Mouse (Mus musculus) lung, embryonic 15.5 days (tissue): ENCODE results near the gene Msmo1. TPM values are rescaled to one million over a fixed set of nuclear protein-coding genes. Genes with fewer than 3 reads are reported as not detected.

ENCODE experiments used
- ATAC-seq: fragments of 200-750 bp; cut with Nextera tagmentation; 2 replicates; pipeline ENCODE4 v1.8.0; 2017; ENCODE audit warnings: moderate number of reproducible peaks, borderline replicate concordance; ENCODE audit not compliant: low FRiP score, low TSS enrichment; ENCODE audit errors: extremely low read depth
- H3K27ac ChIP-seq: fragments of 300-500 bp; sonication (generic); 2 replicates; pipeline ENCODE4 v1.5.1; 2015; ENCODE audit warnings: moderate library complexity, mild to moderate bottlenecking, inconsistent platforms
- H3K27me3 ChIP-seq: fragments of 300-500 bp; sonication (generic); 2 replicates; pipeline ENCODE4 v1.6.1; 2015; ENCODE audit warnings: inconsistent platforms
- H3K36me3 ChIP-seq: fragments of 300-500 bp; sonication (generic); 2 replicates; pipeline ENCODE4 v1.6.1; 2015; ENCODE audit warnings: inconsistent platforms
- H3K4me1 ChIP-seq: fragments of 300-500 bp; sonication (generic); 2 replicates; pipeline ENCODE4 v1.6.1; 2015; ENCODE audit warnings: inconsistent platforms
- H3K4me2 ChIP-seq: fragments of 300-500 bp; sonication (generic); 2 replicates; pipeline ENCODE4 v1.6.1; 2015; ENCODE audit warnings: inconsistent platforms, mild to moderate bottlenecking, moderate library complexity
- H3K4me3 ChIP-seq: fragments of 300-500 bp; sonication (generic); 2 replicates; pipeline ENCODE4 v1.5.1; 2015; ENCODE audit warnings: mild to moderate bottlenecking, inconsistent platforms
- H3K9ac ChIP-seq: fragments of 300-500 bp; sonication (generic); 2 replicates; pipeline ENCODE4 v1.6.1; 2015; ENCODE audit warnings: inconsistent platforms
- H3K9me3 ChIP-seq: fragments of 300-500 bp; sonication (generic); 2 replicates; pipeline ENCODE4 v1.6.1; 2016; ENCODE audit warnings: inconsistent platforms
- WGBS: fragments of 180-500 bp; shearing (Covaris S2); methylation state at CpG from one replicate; pipeline ENCODE4 v1.1.7; 2015; 5-methylcytosine and 5-hydroxymethylcytosine counted together
- polyA plus RNA-seq: library from polyadenylated mRNA; unstranded; fragments of >200 nt; fragmentation: Nextera tagmentation; extraction: Ambion mirVana; gene quantifications from 2 replicates; pipeline ENCODE4 v1.2.1, GENCODE M21; 2015

Msmo1 gene
- polyA plus RNA-seq, 1 experiment from 2014 or later = 58.2 TPM

GRCm38 (mm10) chr8:64671937-64672336 is 61.7 kb downstream of the Msmo1 start:
- no peaks in the 10 kb centered on the region for H3K9me3 ChIP-seq
- WGBS = 14% methylated on average over 1 of the region's 1 CpGs
- H3K4me2 ChIP-seq = no peak overlapping the region
- H3K4me1 ChIP-seq = no peaks in the 10 kb centered on the region
- H3K36me3 ChIP-seq = no peaks in the 10 kb centered on the region
- H3K4me3 ChIP-seq = no peak overlapping the region
- no peaks in the 10 kb centered on the region for H3K27me3 ChIP-seq
- H3K9ac ChIP-seq = no peak overlapping the region
- ATAC-seq = no peak
- H3K27ac ChIP-seq = no peak overlapping the region

Other genes starting within 250 kb of the Msmo1 start
- gene Cpe, start 40.7 kb downstream of the Msmo1 start, polyA plus RNA-seq = 44.0 and 49.3 TPM in 2 replicates
- gene Klhl2, start 116.2 kb upstream of the Msmo1 start, polyA plus RNA-seq = 15.4 and 16.0 TPM in 2 replicates
- 27.2 and 27.6 TPM in 2 replicates for gene Tmem192, start 213.4 kb upstream of the Msmo1 start, polyA plus RNA-seq